Mouse (Mus musculus) urinary bladder, postnatal 25 days (tissue): ENCODE measurements around the gene Dgkz.
A peak's percentile ranks its signal among the peaks of the same experiment; 100 is the strongest.

Source experiments
- DNase-seq: peaks from one replicate; pipeline ENCODE4 v3.0.0; 2022; ENCODE audit warnings: low spot score

Dgkz gene

DNA sequence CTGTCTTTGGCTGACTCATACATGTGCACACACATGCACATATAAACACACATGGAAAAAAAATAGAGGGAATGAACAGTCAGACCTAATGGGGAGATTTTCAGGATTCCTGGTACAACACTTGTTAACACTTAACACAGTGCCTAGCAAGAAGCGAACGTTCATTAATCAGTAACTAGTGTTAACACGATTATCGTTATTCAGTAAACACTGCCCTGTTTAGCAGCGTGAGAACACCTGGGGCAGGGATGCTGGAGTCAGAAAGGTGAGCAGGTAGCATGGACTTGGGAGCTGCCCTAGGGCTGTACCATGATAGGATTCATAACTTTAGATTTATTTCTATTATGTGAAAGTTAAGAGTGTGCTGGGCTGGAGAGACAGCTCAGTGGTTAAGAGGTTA, 20.3 kb upstream of the Dgkz start:
- DNase-seq = no peak

- DNase-seq = no peak
Observed at GRCm38 (mm10) chr2:91993409-91993808, 17.7 kb upstream of the Dgkz start.

DNA sequence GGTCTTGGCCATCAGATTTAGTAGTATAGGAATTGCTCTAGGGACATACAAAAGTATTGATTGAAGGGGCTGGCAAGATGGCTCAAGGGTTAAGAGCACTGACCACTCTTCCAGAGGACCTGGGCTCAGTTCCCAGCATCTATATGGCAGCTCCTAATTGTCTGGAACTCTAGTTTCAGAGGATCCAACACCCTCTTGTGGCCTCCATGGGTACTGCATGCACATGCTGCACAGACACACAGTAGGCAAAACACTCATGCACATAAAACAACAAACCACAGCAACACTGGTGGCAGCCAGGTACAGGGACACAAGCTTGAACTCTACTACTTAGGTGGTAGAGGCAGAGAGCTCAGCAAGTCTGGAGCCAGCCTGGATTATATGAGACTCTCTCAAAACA, 14.1 kb upstream of the Dgkz start:
- DNase-seq = no peak

GRCm38 (mm10) chr2:91987542-91987941, 11.9 kb upstream of the Dgkz start:
- DNase-seq = peak; percentile 85

- no peak for DNase-seq
Observed at GRCm38 (mm10) chr2:91986071-91986470, 10.4 kb upstream of the Dgkz start.

GRCm38 (mm10) chr2:91984906-91985525, 9.4 kb upstream of the Dgkz start:
- no peak for DNase-seq

GRCm38 (mm10) chr2:91984439-91984838, 8.8 kb upstream of the Dgkz start:
- DNase-seq = no peak

- DNase-seq = no peak
Observed at GRCm38 (mm10) chr2:91980830-91981229, 5.2 kb upstream of the Dgkz start.

DNA sequence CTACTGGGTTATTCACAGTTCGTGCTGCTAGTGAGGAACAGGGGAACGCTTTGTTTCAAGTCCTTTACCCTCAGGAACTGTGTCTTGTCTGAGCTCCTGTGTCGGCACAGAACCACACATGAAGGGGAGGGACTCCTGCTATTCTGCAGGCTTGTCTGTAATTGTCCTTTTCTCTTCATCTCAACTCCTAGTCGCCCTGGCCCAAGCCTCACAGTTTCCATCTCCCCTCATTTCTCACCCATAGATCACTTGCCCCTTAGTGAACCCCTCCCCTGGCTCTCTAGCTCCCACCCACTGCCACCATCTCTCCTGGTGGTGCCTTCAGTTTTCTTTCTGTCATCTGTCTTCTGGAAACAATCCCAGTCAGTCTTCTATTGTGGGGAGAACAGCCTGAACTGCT, 4.6 kb upstream of the Dgkz start:
- no peak for DNase-seq

DNA sequence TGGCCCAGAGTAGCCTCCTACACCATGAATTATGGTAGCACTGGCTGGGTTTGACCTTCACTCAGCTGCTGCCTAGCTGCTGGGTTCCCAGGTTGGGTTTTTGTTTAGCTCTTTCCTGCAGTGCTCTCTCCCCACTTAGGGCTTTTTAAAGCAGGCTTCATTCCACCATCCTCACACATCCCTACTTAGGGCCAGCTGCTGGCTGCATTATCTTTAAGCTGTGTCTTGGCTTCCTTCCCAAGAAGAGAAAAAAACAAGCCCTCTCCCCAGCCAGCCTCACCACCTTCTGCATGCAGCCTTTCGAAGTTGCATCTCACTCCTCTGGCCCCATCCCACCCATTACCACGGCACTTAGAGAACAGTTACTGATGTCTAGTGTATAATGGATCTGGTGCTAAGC, 2.9 kb upstream of the Dgkz start:
- no peak for DNase-seq

- no peak for DNase-seq
Observed at GRCm38 (mm10) chr2:91977960-91978359, 2.3 kb upstream of the Dgkz start.

DNA sequence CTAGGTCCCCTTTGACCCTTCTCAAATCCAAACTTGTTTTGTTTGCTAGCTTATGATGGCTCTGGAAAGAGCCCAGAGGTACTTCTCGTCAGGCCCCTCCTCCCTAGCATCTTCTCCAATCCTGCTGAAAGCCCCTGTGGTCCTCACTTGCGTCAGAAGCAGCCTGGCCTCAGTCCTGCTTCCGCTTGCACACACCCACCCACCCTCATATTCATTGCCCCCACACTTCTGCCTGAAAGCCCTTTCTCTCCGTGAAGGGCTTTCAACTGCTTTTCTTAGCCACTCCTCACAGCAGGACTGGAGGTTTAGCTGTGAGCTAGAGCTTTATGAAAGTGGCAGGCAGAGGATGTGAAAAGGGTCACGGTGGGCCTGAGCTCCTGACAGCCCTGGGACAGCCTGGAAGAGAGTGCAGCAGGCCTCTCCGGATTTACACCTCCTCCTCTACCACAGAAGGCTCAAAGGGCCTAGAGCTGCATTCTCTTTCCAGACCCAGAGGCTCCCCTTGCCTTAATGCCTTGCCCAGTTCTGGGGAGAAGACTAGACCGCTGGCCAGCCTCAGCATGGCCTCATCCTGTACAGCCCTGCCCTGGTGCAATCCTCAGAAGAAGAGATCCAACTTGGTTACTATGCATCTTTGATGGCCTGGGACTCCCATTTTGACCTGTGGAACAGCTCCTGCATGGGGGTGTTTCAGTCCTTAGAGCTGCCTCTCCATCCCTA, 2.1 kb downstream of the Dgkz start:
- DNase-seq = no peak

GRCm38 (mm10) chr2:91972121-91972566, 3.5 kb downstream of the Dgkz start:
- DNase-seq = no peak

DNA sequence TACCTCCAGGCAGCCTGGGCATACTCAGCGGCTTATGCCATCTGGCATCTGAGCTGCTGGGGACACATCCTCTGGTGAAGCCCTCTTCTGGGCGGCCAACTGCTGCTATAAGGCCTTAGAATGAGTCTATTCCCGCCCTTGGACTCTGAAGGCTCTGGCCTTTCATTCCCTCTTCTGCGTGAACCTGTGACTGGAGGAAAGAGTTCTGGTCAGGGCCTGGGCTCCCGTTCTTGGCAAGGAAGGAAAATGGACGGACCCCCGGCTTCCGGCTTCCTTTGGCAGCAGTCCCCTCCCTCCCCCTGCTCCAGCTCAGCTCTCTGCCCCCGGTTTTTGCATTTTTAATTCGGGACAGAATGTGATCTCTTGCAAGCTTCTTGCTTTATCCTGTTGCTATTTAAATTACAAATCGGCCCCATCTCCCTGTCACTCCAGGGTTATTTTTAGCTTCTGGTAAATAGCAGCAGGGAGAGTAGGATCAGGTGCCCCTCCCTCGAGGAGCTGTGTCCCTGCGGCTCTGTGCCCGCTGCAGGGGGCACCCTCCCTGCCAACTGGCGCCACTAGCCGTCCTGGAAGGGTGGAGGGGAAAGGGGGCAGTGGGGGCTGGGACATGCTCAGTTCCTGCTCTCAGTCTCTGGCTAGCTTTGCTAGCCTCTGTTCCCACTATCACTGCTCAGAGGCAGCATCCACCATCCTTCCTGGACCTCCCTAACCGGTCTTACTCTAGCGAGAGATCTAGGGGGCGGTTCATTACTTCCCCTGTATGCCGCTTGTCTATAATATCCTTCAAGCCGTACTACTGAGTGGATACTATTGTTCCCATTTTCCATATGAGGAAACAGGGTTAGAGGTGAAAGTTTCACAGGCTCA, 4.2 kb downstream of the Dgkz start:
- DNase-seq = no peak

GRCm38 (mm10) chr2:91967962-91968361, 7.7 kb downstream of the Dgkz start:
- DNase-seq = no peak

GRCm38 (mm10) chr2:91966367-91966766, 9.3 kb downstream of the Dgkz start:
- no peak for DNase-seq

DNA sequence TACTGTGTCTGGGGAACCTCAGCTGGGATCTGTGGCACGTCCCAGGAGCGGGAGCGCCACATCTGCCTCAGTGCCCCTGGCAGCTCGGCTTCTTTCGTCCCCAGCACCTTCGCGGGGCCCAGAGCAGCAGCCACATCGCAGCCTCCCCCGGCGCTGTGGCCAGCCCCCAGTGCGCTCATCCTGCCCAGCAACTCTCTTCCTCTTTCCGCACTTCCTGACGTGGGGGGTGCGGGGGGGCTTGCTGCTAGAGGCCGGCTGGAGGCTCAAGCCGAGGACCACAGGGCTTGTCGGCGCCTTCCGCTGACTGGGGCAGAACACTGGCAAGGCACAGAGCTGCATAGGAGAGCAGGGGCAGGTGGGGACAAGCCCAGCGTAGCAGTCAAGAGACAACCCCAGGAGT, 10.2 kb downstream of the Dgkz start:
- no peak for DNase-seq

DNA sequence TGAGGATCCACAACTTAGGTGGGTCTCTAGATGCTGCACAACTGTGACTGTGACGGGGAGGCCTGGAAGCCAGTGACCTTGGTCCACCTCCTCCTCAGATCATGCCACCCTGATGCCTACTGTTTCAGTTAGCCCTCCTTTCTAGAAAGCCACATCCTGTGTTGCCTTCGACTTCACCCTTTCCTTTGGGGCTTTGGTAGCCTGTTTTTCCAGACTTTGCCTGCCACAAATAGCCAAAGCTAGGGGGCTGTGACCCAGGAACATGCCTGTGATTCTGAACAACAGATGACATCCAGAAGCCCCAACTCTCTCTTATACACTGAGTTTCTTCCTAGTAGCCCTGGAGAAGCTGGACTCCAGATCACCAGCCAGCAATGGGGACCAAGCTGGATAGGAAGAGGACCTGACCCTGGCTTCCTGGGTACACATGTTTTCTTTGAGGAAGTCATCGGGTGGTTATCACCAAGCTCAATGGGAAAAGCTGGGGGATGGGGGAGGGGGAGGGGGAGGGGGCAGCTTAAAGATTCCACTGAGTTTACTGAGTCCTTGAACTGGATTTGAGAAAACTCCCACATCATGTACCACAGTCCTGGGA, 11.0 kb downstream of the Dgkz start:
- no peak for DNase-seq

DNA sequence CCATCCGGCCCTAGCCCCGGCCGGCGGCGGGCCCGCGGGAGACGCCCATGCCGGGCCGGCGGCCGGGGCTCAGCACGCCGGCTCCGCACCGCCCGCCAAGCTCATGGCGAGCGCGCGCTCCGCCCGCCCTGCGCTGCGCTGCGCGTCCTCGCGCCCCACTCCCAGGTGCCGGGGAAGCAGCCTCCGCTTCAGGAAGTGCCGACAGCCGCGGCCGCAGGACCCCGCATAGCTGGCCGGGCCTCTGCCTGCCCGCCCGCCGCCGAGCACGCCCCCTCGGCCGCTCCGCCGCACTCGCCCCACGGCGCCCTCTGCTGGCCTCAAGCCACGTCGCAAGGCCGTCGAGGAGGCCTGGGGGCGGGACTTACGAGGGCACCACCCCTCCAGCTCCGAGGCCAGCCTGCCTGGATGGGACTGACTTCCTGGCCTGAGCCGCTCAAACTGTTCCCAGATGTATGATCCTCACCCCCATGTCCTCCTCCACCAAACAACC, 12.2 kb downstream of the Dgkz start:
- DNase-seq = peak; percentile 100

- DNase-seq = no peak
Observed at GRCm38 (mm10) chr2:91962864-91963401, 12.7 kb downstream of the Dgkz start.

DNA sequence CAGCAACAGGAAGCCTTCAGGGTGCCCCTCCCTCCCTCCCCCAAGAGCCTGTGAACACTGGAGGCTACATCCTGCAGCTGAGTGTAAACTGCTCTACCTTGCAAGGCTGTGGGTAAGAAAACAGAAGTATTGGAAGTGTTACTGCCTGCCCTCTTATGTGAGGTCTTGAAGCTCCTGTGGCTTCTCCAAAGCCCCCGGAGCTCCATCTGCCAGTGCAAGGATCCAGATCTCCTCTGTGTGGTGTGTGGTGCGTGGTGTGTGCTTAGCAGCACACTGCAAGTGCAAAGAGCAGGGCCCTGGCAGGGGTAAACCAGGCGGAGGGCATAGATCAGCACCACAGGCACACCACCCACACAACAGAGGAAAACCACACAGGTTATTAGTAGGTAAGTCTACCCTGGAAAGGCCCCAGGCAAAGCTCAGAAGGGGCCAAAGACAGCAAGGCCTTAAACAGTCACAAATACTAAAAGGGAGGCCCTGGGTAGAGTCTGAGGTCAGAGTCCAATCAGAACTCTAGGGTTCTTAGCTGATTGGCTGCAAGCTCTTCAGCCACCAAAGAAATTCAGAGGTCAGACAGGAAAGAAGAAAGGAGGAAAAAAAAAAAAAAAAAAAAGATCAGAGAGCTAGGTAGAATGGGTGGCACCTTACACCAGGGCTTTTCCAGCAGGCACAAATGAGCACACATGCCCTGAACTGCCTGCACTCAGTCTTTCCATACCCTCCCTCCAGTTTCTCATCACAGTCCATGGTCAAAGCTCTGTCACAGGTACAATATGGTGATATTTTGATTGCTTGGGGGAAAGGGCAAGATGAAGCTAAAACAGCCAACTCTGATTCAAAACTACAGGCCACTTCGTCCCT, 13.5 kb downstream of the Dgkz start:
- DNase-seq = no peak
